Mouse (Mus musculus) brain, adult 10 weeks (tissue): ENCODE results near the gene Mad1l1. TPM values are rescaled to one million over a fixed set of nuclear protein-coding genes. Genes with fewer than 3 reads are reported as not detected.

Experiments
- polyA plus RNA-seq: library from polyadenylated mRNA; stranded (reverse); fragments of 350-450 nt; fragmentation: Illumina TruSeq; extraction: RNeasy Lipid Tissue Mini Kit (QIAGEN cat#74804); gene quantifications from one replicate; pipeline ENCODE4 v1.2.3, GENCODE M21; 2015; ENCODE audit warnings: low read depth, low replicate concordance

The Mad1l1 gene
- 11.8 TPM for polyA plus RNA-seq

DNA sequence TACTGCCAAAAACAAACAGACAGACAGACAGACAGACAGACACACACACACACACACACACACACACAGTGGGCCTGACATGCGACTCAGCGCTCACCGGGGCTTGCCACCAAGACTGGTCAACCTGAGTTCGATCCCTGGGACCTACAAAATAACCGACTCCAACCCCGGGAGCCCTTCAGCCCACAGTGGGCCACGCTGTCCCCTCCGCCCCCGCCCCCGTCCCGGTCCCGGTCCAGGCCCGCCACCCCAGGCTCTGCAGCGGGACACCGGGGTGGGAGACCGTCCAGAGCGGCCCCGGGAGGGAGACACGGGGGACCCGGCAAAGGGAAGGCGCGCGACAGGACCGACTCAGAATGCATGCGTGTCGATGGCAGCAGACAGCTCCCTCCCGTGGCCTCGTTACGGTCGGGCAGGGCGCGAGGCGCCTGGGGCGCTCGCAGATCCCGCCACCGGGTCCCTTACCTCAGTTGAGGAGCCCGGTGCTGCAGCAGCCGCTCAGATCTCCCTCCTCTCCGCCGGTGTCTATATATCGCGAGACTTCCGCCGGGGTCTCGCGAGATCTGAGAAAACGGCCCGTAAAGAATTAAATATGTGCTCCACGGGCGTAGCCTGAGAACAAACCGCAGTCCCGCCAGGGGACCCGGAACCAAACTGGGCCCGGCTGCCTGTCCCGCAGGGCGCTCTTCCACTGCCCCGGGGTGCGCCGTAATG lies at the start of gene Mad1l1, which contains the start of gene Nudt1:
Gene Mad1l1, minus strand, starts transcription at position 511 of the 714 bp plus-strand sequence.
Gene Nudt1, plus strand, starts transcription at position 615 of the 714 bp plus-strand sequence.

DNA sequence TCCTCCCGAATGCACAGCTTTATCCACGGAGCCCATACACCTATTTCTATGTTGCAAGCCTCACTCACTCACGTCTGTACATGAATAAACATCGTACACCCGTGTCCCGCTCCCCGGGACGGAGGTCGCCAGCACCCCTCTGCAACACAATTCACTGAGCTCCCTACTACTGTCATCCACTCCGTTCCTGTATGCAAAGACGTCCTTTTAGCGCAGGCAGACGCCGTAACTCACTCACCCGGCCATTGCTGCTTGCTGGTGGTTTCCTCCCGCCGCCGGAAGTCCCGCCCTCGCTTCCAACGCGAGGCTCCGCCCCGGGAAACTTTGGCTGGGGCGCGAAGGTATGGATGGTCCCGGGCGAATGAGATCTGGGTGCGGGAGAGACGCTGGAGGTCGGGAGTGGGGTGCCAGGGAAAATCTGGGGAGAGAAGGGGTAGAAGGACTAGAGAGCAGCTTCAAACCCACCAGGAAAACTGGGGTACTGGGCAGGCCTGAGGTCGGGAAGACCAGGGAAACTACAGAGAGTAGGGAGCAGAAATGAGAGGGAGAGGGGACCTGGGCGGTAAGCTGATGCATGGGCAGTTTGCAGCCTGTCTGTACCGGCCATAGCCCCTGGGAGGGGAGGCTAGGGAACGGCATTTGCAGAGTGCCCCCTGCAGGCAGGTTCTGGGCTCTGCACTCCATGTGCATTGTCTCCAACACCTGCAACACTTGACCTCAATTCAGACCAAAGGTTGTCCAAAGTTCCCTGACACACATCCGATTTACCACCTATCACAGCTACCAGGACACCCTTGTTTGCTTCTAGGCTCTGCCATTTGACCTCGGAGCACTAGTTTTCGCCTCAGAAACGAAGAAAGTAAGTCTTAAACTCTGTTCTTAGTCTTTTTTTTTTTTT lies 10.5 kb upstream of the Mad1l1 start, which contains the start of gene Mrm2:
Gene Mrm2, minus strand, starts transcription at position 284 of the 898 bp plus-strand sequence.

Other genes with a start within 250 kb of the Mad1l1 start
- 11.8 TPM for gene Nudt1, start 104 bp upstream of the Mad1l1 start, polyA plus RNA-seq
- gene Mrm2, start 10.3 kb upstream of the Mad1l1 start, polyA plus RNA-seq: 16.7 TPM
- 14.8 TPM for gene Snx8, start 67.7 kb upstream of the Mad1l1 start, polyA plus RNA-seq
- 71.6 TPM for gene Eif3b, start 97.8 kb upstream of the Mad1l1 start, polyA plus RNA-seq
- not detected for gene Gm4869, start 124.1 kb upstream of the Mad1l1 start, polyA plus RNA-seq
- gene Chst12, start 184.0 kb upstream of the Mad1l1 start, polyA plus RNA-seq: 17.4 TPM
- gene Grifin, start 243.5 kb upstream of the Mad1l1 start, polyA plus RNA-seq: 0.94 TPM